Mouse (Mus musculus) left cerebral cortex, adult 11 months (tissue): ENCODE results near the gene Fcrl5.
A peak's percentile ranks its signal among the peaks of the same experiment; 100 is the strongest.

Source experiments
- DNase-seq: peaks from one replicate; pipeline ENCODE4 v3.0.0; 2022; ENCODE audit warnings: low spot score

Gene Fcrl5

DNA sequence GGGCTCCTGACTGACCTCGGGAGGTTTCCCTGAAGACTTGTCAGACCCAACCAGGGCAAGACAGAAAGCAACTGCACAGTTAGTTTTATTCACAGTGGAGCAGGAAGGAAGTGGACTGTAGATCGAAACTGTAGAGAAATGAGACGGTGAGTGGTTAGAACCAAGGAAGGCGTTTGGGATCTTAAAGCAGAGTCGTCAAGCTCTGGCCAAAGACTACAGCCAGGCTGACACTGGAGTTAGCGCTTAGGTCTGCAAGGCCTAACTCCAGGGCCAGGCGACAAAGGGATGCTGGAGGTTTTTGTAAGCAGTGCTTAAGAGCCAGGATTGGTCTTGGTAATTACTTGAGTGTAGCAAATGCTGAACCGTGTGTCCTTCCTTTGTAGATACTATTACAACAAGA, 93.3 kb downstream of the Fcrl5 start:
- DNase-seq, result no peak

DNA sequence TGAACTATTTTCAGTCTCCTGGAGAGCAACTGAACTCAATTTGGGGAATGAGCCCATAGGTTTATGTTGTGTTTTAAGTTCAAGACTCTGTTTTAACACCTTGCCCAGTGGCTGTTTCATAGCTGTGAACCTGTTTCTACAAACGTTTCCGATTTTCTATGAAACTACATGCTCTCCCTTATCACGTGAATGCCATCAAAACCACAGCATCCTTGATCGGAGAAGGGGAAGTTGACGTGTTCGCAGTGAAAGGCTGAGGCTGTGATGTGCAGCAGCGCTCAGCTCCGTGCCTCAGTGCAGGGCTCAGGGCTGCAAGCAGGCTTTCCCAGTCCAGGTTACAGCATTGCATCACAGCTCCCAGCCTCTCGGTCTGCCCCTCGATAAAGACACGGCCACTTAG, 94.0 kb downstream of the Fcrl5 start:
- DNase-seq, result no peak

DNA sequence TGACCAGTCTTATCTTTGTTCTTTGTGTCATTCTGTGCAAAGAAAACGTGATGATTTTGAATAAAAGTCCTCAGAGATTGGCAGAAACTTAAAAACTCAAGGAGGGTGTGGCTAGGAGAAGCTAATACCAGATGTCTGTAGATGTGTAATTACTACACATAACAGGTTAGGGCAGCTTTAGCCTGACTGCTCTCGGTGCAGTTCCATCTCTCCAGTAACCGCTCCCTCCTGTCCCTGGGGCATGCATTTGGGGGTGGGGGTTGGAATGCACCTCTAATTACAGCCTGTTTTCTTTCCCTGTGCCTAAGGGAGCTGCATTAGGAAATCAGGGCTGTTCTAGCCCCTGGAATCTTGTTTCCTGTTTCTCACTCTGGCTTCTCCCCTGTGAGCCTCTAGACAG, 94.7 kb downstream of the Fcrl5 start:
- DNase-seq, result no peak

DNA sequence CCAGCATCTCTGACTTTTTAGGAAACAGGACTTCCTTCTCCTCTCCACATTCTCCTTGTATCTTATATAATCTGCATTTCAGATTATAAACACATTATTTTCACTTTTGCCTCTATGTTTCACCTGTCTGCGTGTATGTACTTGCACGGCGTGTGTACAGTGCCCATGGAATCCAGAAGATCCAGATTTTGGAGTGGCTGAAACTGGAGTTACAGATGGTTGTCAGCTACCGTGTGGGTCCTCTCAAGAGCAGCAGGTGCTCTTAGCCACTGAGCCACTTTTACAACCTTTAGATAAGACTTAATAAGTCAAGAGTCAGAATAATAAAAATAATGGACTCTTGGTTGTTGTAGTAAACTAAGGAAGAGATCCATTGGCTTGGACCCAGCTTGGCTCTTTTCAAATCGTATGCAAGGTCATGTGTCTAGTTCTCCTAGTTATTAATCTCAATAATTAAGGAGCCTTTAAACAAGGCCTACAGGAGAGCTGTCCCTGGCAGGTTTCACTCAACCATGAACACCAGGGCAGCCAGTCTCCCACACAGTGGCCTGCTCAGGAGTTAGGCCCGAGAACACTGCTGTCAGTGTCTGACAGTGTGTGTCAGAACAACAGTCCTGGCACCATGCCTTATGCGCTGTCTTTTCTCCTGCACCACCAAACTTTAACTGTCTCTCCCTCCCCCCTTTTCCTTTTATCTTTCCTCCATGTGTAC, 98.2 kb downstream of the Fcrl5 start:
- no peak for DNase-seq

DNA sequence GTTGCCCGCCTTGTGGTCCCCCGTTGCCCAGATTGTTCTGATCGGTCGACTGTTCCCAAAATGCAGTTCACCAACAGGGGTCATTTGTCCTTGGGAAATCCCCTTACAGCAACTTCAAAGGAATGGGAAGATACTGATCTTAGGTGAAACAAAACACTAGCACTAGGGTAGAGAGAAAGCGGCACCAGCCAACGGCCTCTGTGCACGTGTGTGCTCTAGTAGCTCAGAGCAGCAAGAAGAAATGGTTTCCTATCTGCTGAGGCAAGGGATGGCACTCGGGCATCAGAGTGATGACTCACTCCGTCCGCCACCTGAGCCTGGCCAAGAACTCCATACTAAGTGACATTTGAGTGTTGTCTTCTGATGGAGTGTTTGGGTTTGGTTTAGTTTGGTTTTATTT, 102.5 kb downstream of the Fcrl5 start:
- no peak for DNase-seq

DNA sequence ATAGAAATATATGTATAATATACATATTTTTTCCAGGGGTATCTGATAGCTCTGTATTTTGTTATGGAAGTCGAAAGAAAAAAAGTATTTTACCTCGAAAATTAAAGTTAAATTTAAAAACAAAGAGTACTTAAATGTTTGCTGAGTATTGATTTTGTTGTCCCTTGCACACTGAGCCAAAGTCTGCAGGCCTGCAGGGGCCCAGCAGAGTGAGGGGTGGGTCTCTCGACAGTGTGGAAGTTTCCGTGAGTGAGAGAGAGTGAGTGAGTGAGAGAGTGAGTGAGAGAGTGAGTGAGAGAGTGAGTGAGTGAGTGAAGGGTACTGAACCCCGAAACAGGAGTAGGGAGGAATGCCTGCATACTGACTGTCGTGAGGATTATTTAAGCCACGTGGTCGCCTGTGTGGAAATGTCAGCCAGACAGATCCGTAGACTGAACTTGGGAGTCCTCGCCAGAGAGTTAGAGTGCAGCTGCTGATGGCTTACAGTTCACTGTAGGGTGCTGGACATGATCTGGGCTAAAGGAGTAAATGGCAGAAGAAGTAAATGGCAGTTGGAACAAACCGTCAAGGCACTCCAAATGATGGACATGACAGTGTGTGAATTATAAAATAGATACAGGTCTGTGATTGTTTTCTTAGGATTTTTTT, 104.6 kb downstream of the Fcrl5 start:
- DNase-seq, result no peak

DNA sequence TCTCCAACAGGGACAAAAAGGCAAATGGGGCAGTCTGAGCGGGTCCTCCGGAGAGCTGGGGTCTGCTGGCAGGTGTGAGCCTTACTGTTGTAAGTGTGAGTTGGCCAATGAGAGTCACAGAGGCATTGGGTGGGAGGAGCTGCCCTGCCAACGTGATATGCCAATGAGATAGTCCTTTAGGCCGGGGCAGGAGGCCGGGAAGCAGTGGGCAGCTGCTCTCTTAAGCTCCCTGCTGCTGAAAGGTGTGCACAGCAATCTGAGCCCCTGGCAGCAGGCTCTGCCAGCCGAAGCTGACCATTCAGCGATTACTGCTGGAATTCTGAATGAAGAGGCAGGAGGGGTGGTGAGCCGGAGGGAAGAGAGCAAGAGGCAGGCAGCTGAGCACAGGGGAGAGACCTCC, 105.1 kb downstream of the Fcrl5 start:
- DNase-seq, result no peak

DNA sequence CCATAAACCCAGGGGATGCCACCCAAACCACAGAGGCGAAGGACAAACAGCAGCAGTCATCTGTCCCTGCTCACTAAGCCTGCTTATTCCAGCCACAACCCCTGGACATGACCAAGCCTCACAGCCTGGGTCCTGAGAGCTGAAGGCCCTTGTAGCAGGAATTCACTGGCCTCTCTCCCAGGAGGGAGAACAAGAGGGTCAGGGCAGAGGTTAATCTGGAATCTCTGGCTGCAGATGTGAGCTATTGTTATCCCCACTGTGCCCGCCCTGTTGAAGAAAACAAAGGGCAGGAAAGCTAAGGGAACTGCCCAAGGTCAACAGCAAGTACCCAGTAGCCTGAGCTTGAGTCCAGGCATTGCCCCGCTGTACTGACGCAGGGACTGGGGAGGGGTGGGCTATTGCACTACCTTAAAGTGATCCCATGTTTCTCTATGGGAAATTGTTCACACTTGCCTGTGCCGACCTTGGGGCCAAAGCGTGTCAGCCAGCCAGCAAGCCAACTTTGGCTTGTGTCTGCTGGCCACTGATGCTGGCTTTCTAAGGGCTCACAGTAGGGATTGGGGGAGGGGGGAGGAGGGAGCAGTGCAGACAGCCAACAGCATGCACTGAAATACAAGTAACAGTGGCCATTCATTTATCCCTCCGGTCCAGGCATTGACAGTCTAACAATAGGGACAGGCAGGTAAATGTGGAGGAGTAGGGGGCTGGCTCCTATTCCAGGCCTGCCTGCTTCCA, 107.1 kb downstream of the Fcrl5 start:
- DNase-seq, result no peak

DNA sequence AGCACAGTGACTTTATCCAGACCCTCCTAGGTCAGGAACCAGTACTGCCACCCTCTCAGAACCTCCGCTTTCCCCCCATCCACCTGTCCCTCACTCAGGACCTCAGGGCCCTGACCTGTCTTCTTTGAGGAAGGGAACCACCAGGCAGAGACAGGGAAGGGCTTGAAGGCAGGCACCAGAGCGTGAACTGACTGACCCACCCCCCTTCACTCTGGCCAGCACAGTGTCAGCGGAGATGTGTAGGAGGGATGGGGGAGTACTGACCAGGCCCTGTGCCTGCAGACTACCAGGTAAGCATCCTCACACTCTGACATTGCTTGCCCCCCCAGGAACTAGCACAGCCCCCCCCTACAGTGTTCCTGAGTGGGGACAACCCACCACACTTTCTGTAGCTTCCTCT, 110.0 kb downstream of the Fcrl5 start:
- DNase-seq, result no peak

DNA sequence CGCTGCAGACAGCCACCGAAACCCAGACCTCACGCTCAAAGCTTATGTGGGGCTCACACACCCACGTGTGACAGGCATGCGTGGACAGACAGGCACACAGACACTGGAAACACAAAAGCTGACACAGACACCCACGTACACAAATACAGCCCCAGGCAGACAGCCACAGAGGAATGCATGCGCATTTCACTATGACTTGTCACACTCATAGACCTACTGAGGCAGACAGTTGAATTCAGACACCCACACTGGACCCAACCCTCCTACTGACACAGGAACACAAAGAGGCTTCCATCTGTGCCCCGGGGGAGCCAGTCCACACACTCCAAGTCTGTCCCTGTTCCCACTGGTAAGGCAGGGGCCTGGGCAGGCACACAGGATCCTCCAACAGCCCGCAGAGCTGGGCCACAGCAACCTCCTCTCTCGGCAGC, 110.7 kb downstream of the Fcrl5 start:
- DNase-seq, result peak; percentile 53

DNA sequence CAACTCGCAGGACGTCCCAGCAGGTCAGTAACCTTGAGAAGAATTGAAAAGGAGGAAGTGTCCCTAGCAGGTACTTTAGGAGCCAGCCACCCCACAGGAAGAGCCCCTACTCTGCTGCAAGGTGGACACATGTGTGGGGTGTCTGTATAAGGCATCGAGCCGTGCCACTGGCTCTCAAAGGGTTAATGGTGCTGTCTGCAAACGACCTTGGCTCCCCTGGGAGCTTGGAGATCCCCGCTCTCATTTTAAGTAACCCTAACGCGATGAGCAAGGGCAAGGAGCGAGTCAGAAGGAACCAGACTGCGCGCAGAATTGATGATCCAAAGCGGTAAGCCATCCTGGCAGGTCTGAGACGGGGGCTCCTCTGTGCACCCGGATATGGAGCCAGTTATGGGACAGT, 114.3 kb downstream of the Fcrl5 start:
- DNase-seq, result no peak
